Mouse (Mus musculus) midbrain, embryonic 14.5 days (tissue): ENCODE measurements at regions not wholly inside any gene's neighbourhood (a gene's known extent, or its start where the extent isn't known, plus 50 kb on each side); places are given as distances from the start of the nearest gene placed in this dataset.

Experiments used
- ATAC-seq: fragments of 200-750 bp; cut with Nextera tagmentation; 2 replicates; pipeline ENCODE4 v1.8.0; 2017; ENCODE audit warnings: moderate number of reproducible peaks, moderate library complexity; ENCODE audit not compliant: low FRiP score, low TSS enrichment
- DNase-seq: peaks from one replicate; pipeline ENCODE4 v3.0.0-alpha.2; 2015
- H3K27ac ChIP-seq: fragments of 300-500 bp; sonication (generic); replicated peaks from 2 replicates; pipeline ENCODE4 v1.5.1; 2014; ENCODE audit warnings: mild to moderate bottlenecking, low read depth, low read length, moderate library complexity
- H3K27me3 ChIP-seq: fragments of 300-500 bp; sonication (generic); 2 replicates; pipeline ENCODE4 v1.6.1; 2014; ENCODE audit warnings: low read length, control low read depth, mixed read lengths; ENCODE audit not compliant: control insufficient read depth, insufficient read depth
- H3K36me3 ChIP-seq: fragments of 300-500 bp; sonication (generic); 2 replicates; pipeline ENCODE4 v1.6.1; 2014; ENCODE audit warnings: low read length, control low read depth; ENCODE audit not compliant: control insufficient read depth, insufficient read depth
- H3K4me1 ChIP-seq: fragments of 300-500 bp; sonication (generic); 2 replicates; pipeline ENCODE4 v1.6.1; 2014; ENCODE audit warnings: mild to moderate bottlenecking, antibody characterized with exemption, low read length, control low read depth; ENCODE audit not compliant: control insufficient read depth, insufficient read depth
- H3K4me2 ChIP-seq: fragments of 300-500 bp; sonication (generic); 2 replicates; pipeline ENCODE4 v1.6.1; 2014; ENCODE audit warnings: mild to moderate bottlenecking, low read length, moderate library complexity
- H3K4me3 ChIP-seq: fragments of 300-500 bp; sonication (generic); replicated peaks from 2 replicates; pipeline ENCODE4 v1.5.1; 2014; ENCODE audit warnings: low read depth, low read length
- H3K9ac ChIP-seq: fragments of 300-500 bp; sonication (generic); replicated peaks from 2 replicates; pipeline ENCODE4 v1.6.1; 2014; ENCODE audit warnings: mild to moderate bottlenecking, low read length, moderate library complexity
- H3K9me3 ChIP-seq: fragments of 300-500 bp; sonication (generic); 2 replicates; pipeline ENCODE4 v1.6.1; 2016; ENCODE audit warnings: low read length, control low read depth, mixed read lengths; ENCODE audit not compliant: control insufficient read depth
- WGBS: fragments of 180-500 bp; shearing (Covaris S2); extraction: QIAGEN DNeasy Blood & Tissue Kit; methylation state at CpG from one replicate; pipeline ENCODE4 v1.1.7; 2014; 5-methylcytosine and 5-hydroxymethylcytosine counted together

- no peak for ATAC-seq
- no peaks in the 10 kb centered on the region for H3K36me3 ChIP-seq
- no peak overlapping the region for H3K9ac ChIP-seq
- no peaks in the 10 kb centered on the region for H3K27me3 ChIP-seq
- DNase-seq = no peak
- no peaks in the 10 kb centered on the region for H3K4me1 ChIP-seq
- H3K4me2 ChIP-seq = no peak overlapping the region
- no peaks in the 10 kb centered on the region for H3K9me3 ChIP-seq
- H3K4me3 ChIP-seq = no peak overlapping the region
- 59% methylated on average over 4 of the region's 4 CpGs for WGBS
- no peak overlapping the region for H3K27ac ChIP-seq
Observed at GRCm38 (mm10) chr4:34429003-34429402, 121.7 kb upstream of the Akirin2 start.

- Histone ChIP-seq H3K4me3 (no peak overlapping the region), H3K27ac (no peak overlapping the region), H3K4me2 (no peak overlapping the region), H3K27me3 (no peaks in the 10 kb centered on the region), H3K9me3 (no peaks in the 10 kb centered on the region), H3K4me1 (no peaks in the 10 kb centered on the region), H3K9ac (no peak overlapping the region), H3K36me3 (no peaks in the 10 kb centered on the region)
- no peak for DNase-seq
- WGBS = 79% methylated on average over 22 of the region's 22 CpGs
- ATAC-seq = no peak
Observed at GRCm38 (mm10) chr4:34429456-34430235, 121.1 kb upstream of the Akirin2 start.

- Histone ChIP-seq H3K4me2 (no peak overlapping the region), H3K4me1 (no peaks in the 10 kb centered on the region), H3K9ac (no peak overlapping the region), H3K36me3 (no peaks in the 10 kb centered on the region), H3K9me3 (no peaks in the 10 kb centered on the region), H3K27me3 (no peaks in the 10 kb centered on the region), H3K4me3 (no peak overlapping the region), H3K27ac (no peak overlapping the region)
- 84% methylated on average over 3 of the region's 3 CpGs for WGBS
- DNase-seq (no peak), ATAC-seq (no peak)
Observed at GRCm38 (mm10) chr4:34437316-34437715, 113.4 kb upstream of the Akirin2 start.

GRCm38 (mm10) chr4:34449582-34449981, 101.2 kb upstream of the Akirin2 start:
- Histone ChIP-seq H3K4me3 (no peak overlapping the region), H3K9me3 (no peaks in the 10 kb centered on the region), H3K27ac (no peak overlapping the region), H3K4me2 (no peak overlapping the region), H3K36me3 (no peaks in the 10 kb centered on the region), H3K9ac (no peak overlapping the region), H3K4me1 (no peaks in the 10 kb centered on the region), H3K27me3 (no peaks in the 10 kb centered on the region)
- DNase-seq (no peak), ATAC-seq (no peak)
- 82% methylated on average over 7 of the region's 7 CpGs for WGBS

- no peaks in the 10 kb centered on the region for H3K36me3 ChIP-seq
- no peaks in the 10 kb centered on the region for H3K27me3 ChIP-seq
- no peaks in the 10 kb centered on the region for H3K9me3 ChIP-seq
- no peak overlapping the region for H3K27ac ChIP-seq
- WGBS = 92% methylated on average over 4 of the region's 4 CpGs
- no peak overlapping the region for H3K4me2 ChIP-seq
- no peak overlapping the region for H3K4me3 ChIP-seq
- no peaks in the 10 kb centered on the region for H3K4me1 ChIP-seq
- no peak overlapping the region for H3K9ac ChIP-seq
- DNase-seq (no peak), ATAC-seq (no peak)
Observed at GRCm38 (mm10) chr4:34462591-34462990, 88.1 kb upstream of the Akirin2 start.

GRCm38 (mm10) chr4:34465845-34466244, 84.9 kb upstream of the Akirin2 start:
- no peak overlapping the region for H3K27ac ChIP-seq
- WGBS = 94% methylated on average over 2 of the region's 2 CpGs
- H3K9me3 ChIP-seq = no peaks in the 10 kb centered on the region
- DNase-seq = no peak
- ATAC-seq = no peak
- no peaks in the 10 kb centered on the region for H3K27me3 ChIP-seq
- H3K9ac ChIP-seq = no peak overlapping the region
- no peak overlapping the region for H3K4me2 ChIP-seq
- no peaks in the 10 kb centered on the region for H3K4me1 ChIP-seq
- H3K36me3 ChIP-seq = no peaks in the 10 kb centered on the region
- no peak overlapping the region for H3K4me3 ChIP-seq

GRCm38 (mm10) chr4:34466309-34466708, 84.4 kb upstream of the Akirin2 start:
- Histone ChIP-seq H3K4me1 (no peaks in the 10 kb centered on the region), H3K4me3 (no peak overlapping the region), H3K4me2 (no peak overlapping the region), H3K36me3 (no peaks in the 10 kb centered on the region), H3K27me3 (no peaks in the 10 kb centered on the region), H3K9me3 (no peaks in the 10 kb centered on the region), H3K27ac (no peak overlapping the region), H3K9ac (no peak overlapping the region)
- no peak for ATAC-seq
- no peak for DNase-seq
- WGBS = 88% methylated on average over 3 of the region's 3 CpGs

- peak; percentile 13 for DNase-seq
- H3K4me2 ChIP-seq = no peak overlapping the region
- no peaks in the 10 kb centered on the region for H3K27me3 ChIP-seq
- no peak overlapping the region for H3K9ac ChIP-seq
- H3K27ac ChIP-seq = no peak overlapping the region
- 62% methylated on average over 9 of the region's 9 CpGs for WGBS
- H3K36me3 ChIP-seq = no peaks in the 10 kb centered on the region
- ATAC-seq = no peak
- no peak overlapping the region for H3K4me3 ChIP-seq
- H3K9me3 ChIP-seq = no peaks in the 10 kb centered on the region
- H3K4me1 ChIP-seq = no peaks in the 10 kb centered on the region
Observed at GRCm38 (mm10) chr4:34468096-34468495, 82.6 kb upstream of the Akirin2 start.

GRCm38 (mm10) chr4:34475792-34476448, 74.8 kb upstream of the Akirin2 start:
- H3K27ac ChIP-seq = no peak overlapping the region
- no peak overlapping the region for H3K4me2 ChIP-seq
- H3K27me3 ChIP-seq = no peaks in the 10 kb centered on the region
- WGBS = 91% methylated on average over 5 of the region's 5 CpGs
- no peak for DNase-seq
- no peak overlapping the region for H3K4me3 ChIP-seq
- H3K9me3 ChIP-seq = no peaks in the 10 kb centered on the region
- no peak overlapping the region for H3K9ac ChIP-seq
- H3K4me1 ChIP-seq = no peaks in the 10 kb centered on the region
- H3K36me3 ChIP-seq = no peaks in the 10 kb centered on the region
- ATAC-seq = no peak
